Mouse (Mus musculus): ENCODE measurements around the gene Crocc. TPM values are rescaled to one million over a fixed set of nuclear protein-coding genes. Genes with fewer than 3 reads are reported as not detected.

Gene Crocc
- total RNA-seq, 2 experiments from 2014 or later, result 54.5 to 67.0 TPM

DNA sequence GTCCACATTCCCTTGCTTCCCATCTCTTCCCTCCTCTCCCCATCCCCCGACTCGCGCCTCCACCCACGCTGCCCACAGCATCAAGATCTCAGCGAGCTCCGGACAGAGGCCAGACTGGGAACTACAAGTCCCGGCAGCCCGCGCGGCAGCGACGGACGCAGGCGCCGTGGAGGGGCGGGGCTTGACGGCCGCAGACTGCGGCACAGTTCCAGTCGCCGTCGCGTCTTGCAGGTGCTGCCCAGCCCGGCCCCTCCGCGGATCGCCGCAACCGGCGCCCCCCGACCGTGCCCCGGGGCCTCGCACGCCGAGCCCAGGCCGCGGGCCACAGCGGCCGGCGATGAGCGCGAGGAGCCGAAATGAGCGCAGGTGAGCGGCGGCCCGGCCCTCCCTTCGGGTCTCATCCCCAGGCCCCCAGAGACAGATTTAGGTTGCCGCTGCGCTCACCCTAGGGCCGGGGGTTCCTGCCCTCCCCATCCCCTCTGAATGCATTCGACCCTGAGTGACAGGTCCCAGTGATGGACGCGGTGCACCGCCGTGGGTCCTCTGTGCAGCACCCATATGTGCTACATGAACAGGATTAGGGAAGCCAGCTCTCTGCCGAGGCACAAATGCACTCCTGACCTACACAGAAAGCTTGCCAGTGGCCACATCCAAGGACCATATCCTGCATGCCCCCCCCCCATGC, 73.5 kb downstream of the Crocc start, which contains the start of gene Atp13a2:
Gene Atp13a2 (plus strand): TSS at position 163 of the 685 bp plus-strand sequence.
- DNase-seq (ENCODE audit: low spot score in 2 of 2), result peak; percentile 92 to 95

- DNase-seq (ENCODE audit: low spot score in 2 of 2), result no peak
These were observed 74.2 kb downstream of the Crocc start for GRCm38 (mm10) chr4:140986024-140986710.

- DNase-seq (ENCODE audit: low spot score in 2 of 2), result no peak
These were observed 75.8 kb downstream of the Crocc start for GRCm38 (mm10) chr4:140984544-140984943.

GRCm38 (mm10) chr4:140983442-140983841, 76.9 kb downstream of the Crocc start:
- no peak for DNase-seq (ENCODE audit: low spot score in 2 of 2)

- no peak for DNase-seq (ENCODE audit: low spot score in 2 of 2)
These were observed 77.5 kb downstream of the Crocc start for GRCm38 (mm10) chr4:140982808-140983207.

- DNase-seq (ENCODE audit: low spot score in 2 of 2), result no peak
These were observed 78.7 kb downstream of the Crocc start for GRCm38 (mm10) chr4:140981605-140982004.

DNA sequence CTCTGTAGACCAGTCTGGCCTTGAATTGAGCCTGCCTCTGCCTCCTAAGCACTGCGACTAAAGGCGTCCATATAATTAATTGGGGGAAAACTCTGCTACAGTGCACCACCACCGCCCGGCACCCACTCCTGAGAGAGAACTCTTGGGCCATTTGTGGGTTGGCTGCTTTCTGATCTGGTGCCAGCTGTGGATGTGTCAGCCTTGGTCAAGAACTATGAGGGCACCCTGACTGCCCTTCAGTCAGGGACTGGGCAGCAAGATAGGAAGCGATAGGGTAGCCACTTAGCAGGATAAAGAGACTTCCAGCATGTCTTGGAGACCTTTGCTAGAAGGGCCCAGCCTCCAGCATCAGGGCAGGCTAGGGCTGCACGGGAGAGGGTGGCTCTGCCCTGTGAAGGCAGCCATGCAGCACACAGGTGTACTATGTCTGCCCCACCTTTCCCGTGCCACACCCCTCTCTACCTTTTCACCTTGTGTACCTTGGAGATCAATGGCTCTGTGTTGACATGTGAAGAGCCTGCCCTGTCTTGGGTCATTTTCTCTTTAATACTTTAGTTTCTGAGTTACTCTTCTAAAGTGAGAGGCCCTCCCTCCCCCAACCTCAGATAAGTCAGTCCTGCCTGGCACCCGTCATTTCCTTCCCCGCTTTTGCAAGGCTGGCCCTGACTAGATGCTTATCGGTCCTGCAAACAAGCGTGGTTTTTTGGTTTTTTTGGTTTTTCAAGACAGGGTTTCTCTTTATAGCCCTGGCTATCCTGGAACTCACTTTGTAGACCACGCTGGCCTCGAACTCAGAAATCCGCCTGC, 82.3 kb downstream of the Crocc start:
- DNase-seq (ENCODE audit: low spot score in 2 of 2), result no peak

DNA sequence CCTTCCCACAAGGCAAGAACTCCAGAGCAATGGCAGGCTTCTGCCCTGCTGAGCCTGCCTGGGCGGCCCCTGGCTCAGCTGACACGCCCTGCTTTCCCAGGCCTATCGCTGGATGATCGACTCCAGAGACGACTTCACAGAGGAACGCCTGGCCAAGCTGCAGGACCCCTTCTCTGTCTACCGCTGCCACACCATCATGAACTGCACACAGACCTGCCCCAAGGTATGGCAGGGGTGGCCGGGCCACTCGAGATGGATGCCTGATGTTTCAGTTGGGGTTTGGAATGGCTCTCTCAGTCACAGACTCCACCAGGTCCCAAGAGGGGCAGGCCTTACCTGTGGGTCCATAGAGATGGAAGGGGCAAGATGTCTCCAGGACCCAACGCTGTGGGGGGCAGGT, 83.1 kb downstream of the Crocc start:
- DNase-seq (ENCODE audit: low spot score in 2 of 2), result no peak

GRCm38 (mm10) chr4:140975356-140975755, 85.0 kb downstream of the Crocc start:
- DNase-seq (ENCODE audit: low spot score in 2 of 2), result no peak

DNA sequence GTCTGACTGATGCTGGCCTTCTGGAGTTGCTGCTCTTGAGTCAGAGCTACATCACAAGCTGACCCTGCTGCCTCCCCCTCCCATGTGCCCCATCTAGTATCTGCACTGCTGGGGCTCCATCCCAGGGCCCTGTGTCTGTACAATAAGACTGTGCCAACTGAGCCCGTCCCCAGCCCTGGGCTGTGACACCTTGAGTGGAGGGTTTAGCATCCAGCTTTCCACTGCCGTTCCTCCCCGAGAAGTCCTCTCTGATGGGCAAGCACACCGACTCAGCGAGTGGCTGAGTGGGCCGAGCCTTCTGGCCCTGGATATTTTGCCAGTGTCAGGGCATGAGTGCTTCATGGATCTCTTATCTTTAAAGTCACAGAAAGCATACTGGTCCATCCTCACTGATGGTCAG, 85.9 kb downstream of the Crocc start:
- no peak for DNase-seq (ENCODE audit: low spot score in 2 of 2)

DNA sequence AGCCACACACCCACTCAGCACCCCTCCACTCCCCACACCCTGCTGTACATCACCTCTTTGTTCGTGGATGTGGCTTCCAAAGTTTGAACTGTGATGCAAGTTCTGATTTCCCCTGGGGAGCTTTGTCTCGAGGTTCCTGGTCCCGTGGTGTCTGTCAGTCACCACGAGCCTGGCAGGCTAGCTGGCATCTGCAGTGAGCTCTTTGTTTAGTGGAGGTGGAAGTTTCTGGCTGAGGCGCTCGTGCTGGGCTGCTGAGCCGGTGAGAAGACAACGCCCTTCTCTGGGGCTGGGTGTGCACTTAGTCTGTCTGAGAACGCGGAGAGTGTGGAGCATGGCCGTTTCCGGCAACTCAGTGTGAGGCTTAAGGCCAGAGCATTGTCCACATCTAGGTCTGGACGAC, 88.7 kb downstream of the Crocc start:
- DNase-seq (ENCODE audit: low spot score in 2 of 2), result no peak

- DNase-seq (ENCODE audit: low spot score in 2 of 2), result no peak
These were observed 92.8 kb downstream of the Crocc start for GRCm38 (mm10) chr4:140967386-140968159.

Other genes starting within 250 kb of the Crocc start
- gene Padi3, start 249.9 kb downstream of the Crocc start, total RNA-seq (2021), result not detected
- gene Padi1, start 214.8 kb downstream of the Crocc start, total RNA-seq (2021), result not detected
- gene Padi2, start 154.2 kb downstream of the Crocc start, total RNA-seq (2021), result 10 to 100 TPM; 25.0 to 27.3 TPM
- gene Sdhb, start 99.3 kb downstream of the Crocc start, total RNA-seq (2021), result 100 to 1,000 TPM; 183 to 190 TPM
- gene Atp13a2, start 73.7 kb downstream of the Crocc start, total RNA-seq (2021), result 100 to 1,000 TPM; 151 to 157 TPM
- gene Mfap2, start 50.1 kb downstream of the Crocc start, total RNA-seq (2021), result 1 to 10 TPM; 3.4 to 4.5 TPM
- 10 to 100 TPM; 36.6 to 42.8 TPM for gene Necap2, start 17.8 kb upstream of the Crocc start, total RNA-seq (2021)
- gene Spata21, start 27.8 kb upstream of the Crocc start, total RNA-seq (2021), result under 1 TPM in 1 of 2 experiments, not detected in 1; 0.35 TPM
- 10 to 100 TPM; 58.5 to 61.0 TPM for gene Szrd1, start 79.2 kb upstream of the Crocc start, total RNA-seq (2021)
- 10 to 100 TPM; 23.2 to 24.4 TPM for gene Fbxo42, start 87.4 kb upstream of the Crocc start, total RNA-seq (2021)
- 1 to 10 TPM; 3.0 to 4.5 TPM for gene Rsg1, start 153.4 kb upstream of the Crocc start, total RNA-seq (2021)
- 10 to 100 TPM; 19.3 to 19.9 TPM for gene Arhgef19, start 178.9 kb upstream of the Crocc start, total RNA-seq (2021)
- 1 to 10 TPM in 1 of 2 experiments, under 1 TPM in 1; 0.99 to 1.4 TPM for gene Epha2, start 240.7 kb upstream of the Crocc start, total RNA-seq (2021)